Mouse (Mus musculus) G1E (cell line): ENCODE data around the gene Pdzd2. TPM values are rescaled to one million over a fixed set of nuclear protein-coding genes. Genes with fewer than 3 reads are reported as not detected.

ENCODE experiments used
- ATAC-seq: 2 replicates; pipeline ENCODE4 v1.8.0; 2016; ENCODE audit warnings: mild to moderate bottlenecking; ENCODE audit not compliant: insufficient number of reproducible peaks, poor library complexity, low FRiP score, severe bottlenecking; ENCODE audit errors: extremely low read depth
- DNase-seq: peaks from one replicate; pipeline ENCODE4 v3.0.0; 2012; ENCODE audit warnings: low spot score
- H3K27me3 ChIP-seq: 2 replicates; pipeline ENCODE4 v1.6.1; 2012; ENCODE audit warnings: mild to moderate bottlenecking, low read length, inconsistent platforms; ENCODE audit not compliant: insufficient read depth
- H3K36me3 ChIP-seq: replicated peaks from 2 replicates; pipeline ENCODE3; 2012; ENCODE audit warnings: mild to moderate bottlenecking, inconsistent platforms
- H3K4me1 ChIP-seq: 2 replicates; pipeline ENCODE4 v1.6.1; 2012; ENCODE audit warnings: low read depth, low read length, inconsistent platforms, mixed read lengths; ENCODE audit not compliant: insufficient read depth
- H3K4me3 ChIP-seq: 2 replicates; pipeline ENCODE4 v1.5.1; 2012; ENCODE audit warnings: low read depth, mild to moderate bottlenecking, inconsistent platforms, low read length, moderate library complexity, mixed read lengths
- H3K9me3 ChIP-seq: replicated peaks from 2 replicates; pipeline ENCODE4 v1.6.1; 2012; ENCODE audit warnings: inconsistent platforms
- CTCF ChIP-seq: IDR thresholded peaks from 2 replicates; pipeline ENCODE4 v1.5.1; 2012; ENCODE audit warnings: low read depth, low read length, inconsistent platforms, mixed read lengths
- GATA1 ChIP-seq: IDR thresholded peaks from 2 replicates; pipeline ENCODE4 v1.6.1; 2012; ENCODE audit warnings: borderline replicate concordance, low read length, inconsistent platforms, mixed read lengths
- GATA2 ChIP-seq: IDR thresholded peaks from 2 replicates; pipeline ENCODE4 v1.6.1; 2012; ENCODE audit warnings: low read depth, low read length, inconsistent platforms, borderline replicate concordance
- POLR2AphosphoS5 ChIP-seq: IDR thresholded peaks from 2 replicates; pipeline ENCODE4 v1.6.1; 2012; ENCODE audit warnings: low read depth, low read length, inconsistent platforms; ENCODE audit not compliant: insufficient replicate concordance
- TAL1 ChIP-seq: conservative IDR thresholded peaks from 2 replicates; pipeline ENCODE4 v1.6.1; 2012; ENCODE audit warnings: low read depth, low read length, inconsistent platforms, mixed read lengths
- polyA plus RNA-seq: library from polyadenylated mRNA; stranded (reverse); fragments of >175 nt; gene quantifications from 2 replicates; pipeline ENCODE4 v1.2.3, GENCODE M21; 2012
- total RNA-seq, 2 experiments: library from RNA; stranded (forward) in 1 of 2; stranded (reverse) in 1 of 2; fragments of 200-1000 nt in 1 of 2; fragments of >200 nt in 1 of 2; fragmentation: Nextera tagmentation in 1 of 2; gene quantifications; 2 replicates each; pipeline ENCODE4 v1.2.3; 2014 to 2017

Pdzd2 gene
- total and polyA plus RNA-seq, 3 experiments, result 0.18 to 1.8 (median 0.98) TPM

- no peak for TF ChIP-seq CTCF
- TF ChIP-seq GATA2, result no peak
- no peak for TF ChIP-seq TAL1
- no peak for TF ChIP-seq GATA1
- no peak for TF ChIP-seq POLR2AphosphoS5
- ATAC-seq, result no peak
- Histone ChIP-seq H3K27me3 (no peaks in the 10 kb centered on the region), H3K4me1 (peaks cover 40% of the 10 kb centered on the region), H3K9me3 (no peaks in the 10 kb centered on the region), H3K36me3 (peaks cover 93% of the 10 kb centered on the region), H3K4me3 (no peak overlapping the region)
- no peak for DNase-seq
These were observed 383.8 kb downstream of the Pdzd2 start for GRCm38 (mm10) chr15:12355907-12356306.

- H3K27me3 ChIP-seq, result no peaks in the 10 kb centered on the region
- H3K9me3 ChIP-seq, result no peaks in the 10 kb centered on the region
- TF ChIP-seq GATA2 (no peak), POLR2AphosphoS5 (no peak), GATA1 (no peak), CTCF (no peak), TAL1 (no peak)
- ATAC-seq (no peak), DNase-seq (no peak)
- peaks cover 89% of the 10 kb centered on the region for H3K36me3 ChIP-seq
- H3K4me3 ChIP-seq, result no peak overlapping the region
- H3K4me1 ChIP-seq, result peaks cover 39% of the 10 kb centered on the region
These were observed 384.5 kb downstream of the Pdzd2 start for GRCm38 (mm10) chr15:12355261-12355660.

- no peak overlapping the region for H3K4me3 ChIP-seq
- TF ChIP-seq GATA2 (no peak), TAL1 (no peak), POLR2AphosphoS5 (no peak), CTCF (no peak), GATA1 (no peak)
- ATAC-seq (no peak; the same call in 1 of the 2 replicates), DNase-seq (no peak)
- peaks cover 46% of the 10 kb centered on the region for H3K4me1 ChIP-seq
- H3K27me3 ChIP-seq, result no peaks in the 10 kb centered on the region
- no peaks in the 10 kb centered on the region for H3K9me3 ChIP-seq
- peaks cover 90% of the 10 kb centered on the region for H3K36me3 ChIP-seq
These were observed 385.4 kb downstream of the Pdzd2 start for GRCm38 (mm10) chr15:12354281-12354810.

- peaks cover 42% of the 10 kb centered on the region for H3K4me1 ChIP-seq
- TF ChIP-seq CTCF (no peak), GATA2 (no peak), POLR2AphosphoS5 (no peak), GATA1 (no peak), TAL1 (no peak)
- peaks cover 88% of the 10 kb centered on the region for H3K36me3 ChIP-seq
- H3K4me3 ChIP-seq, result no peak overlapping the region
- DNase-seq (no peak), ATAC-seq (no peak)
- no peaks in the 10 kb centered on the region for H3K27me3 ChIP-seq
- H3K9me3 ChIP-seq, result no peaks in the 10 kb centered on the region
These were observed 388.3 kb downstream of the Pdzd2 start for GRCm38 (mm10) chr15:12351470-12351869.

GRCm38 (mm10) chr15:12349840-12350239 lies 389.9 kb downstream of the Pdzd2 start:
- ATAC-seq, result no peak
- Histone ChIP-seq H3K36me3 (peaks cover 87% of the 10 kb centered on the region), H3K27me3 (no peaks in the 10 kb centered on the region), H3K4me1 (peaks cover 36% of the 10 kb centered on the region), H3K9me3 (no peaks in the 10 kb centered on the region), H3K4me3 (no peak overlapping the region)
- TF ChIP-seq CTCF (no peak), POLR2AphosphoS5 (no peak)
- no peak for DNase-seq

GRCm38 (mm10) chr15:12348950-12349349 lies 390.8 kb downstream of the Pdzd2 start:
- Histone ChIP-seq H3K4me3 (no peak overlapping the region), H3K36me3 (peaks cover 90% of the 10 kb centered on the region), H3K9me3 (no peaks in the 10 kb centered on the region), H3K27me3 (no peaks in the 10 kb centered on the region), H3K4me1 (peaks cover 40% of the 10 kb centered on the region)
- no peak for DNase-seq
- no peak for ATAC-seq
- TF ChIP-seq GATA1 (no peak), GATA2 (no peak), TAL1 (no peak), POLR2AphosphoS5 (no peak), CTCF (no peak)

GRCm38 (mm10) chr15:12346916-12347315 lies 392.8 kb downstream of the Pdzd2 start:
- H3K4me3 ChIP-seq, result no peak overlapping the region
- no peak for ATAC-seq
- no peak for DNase-seq
- H3K36me3 ChIP-seq, result peaks cover 87% of the 10 kb centered on the region
- no peaks in the 10 kb centered on the region for H3K27me3 ChIP-seq
- TF ChIP-seq GATA1 (no peak), CTCF (no peak), GATA2 (no peak), TAL1 (no peak), POLR2AphosphoS5 (no peak)
- H3K4me1 ChIP-seq, result peaks cover 54% of the 10 kb centered on the region
- no peaks in the 10 kb centered on the region for H3K9me3 ChIP-seq
